Comparison of ENCODE assay signal across 8 mouse cellular contexts in the genomic region with DNA sequence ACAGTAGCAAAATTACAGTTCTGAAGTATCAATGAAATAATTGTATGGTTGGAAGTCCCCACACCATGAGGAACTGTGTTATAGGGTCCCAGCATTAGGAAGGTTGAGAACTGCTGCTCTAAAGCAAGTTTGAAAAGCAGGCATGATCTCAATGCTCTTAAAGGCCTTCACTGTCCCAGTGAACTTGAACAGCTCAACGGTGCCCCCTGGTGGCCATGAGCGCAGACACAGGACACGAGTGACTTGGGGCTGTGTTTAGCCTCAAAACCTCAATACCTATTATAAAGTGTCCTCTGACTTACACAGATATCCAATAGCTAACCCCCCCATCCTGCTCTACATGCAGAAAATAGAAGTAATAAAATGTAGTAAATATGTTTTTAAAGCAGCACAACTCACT.
A peak's percentile ranks its signal among the peaks of the same experiment; 100 is the strongest.
DNase-seq lines count a peak whose midpoint lies in the region; ATAC-seq and TF ChIP-seq lines count a peak whose summit lies in the region.

No protein-coding gene starts in this region.

- H3K4me1 ChIP-seq in embryonic facial prominence, embryonic 12.5 days: peaks cover 8% of the 10 kb centered on the region
- peaks cover 14% of the 10 kb centered on the region for H3K4me1 ChIP-seq in limb, embryonic 14.5 days (ENCODE audit: control insufficient read depth, insufficient read depth, low read length)

- no peak overlapping the region for H3K9ac ChIP-seq in embryonic facial prominence, embryonic 12.5 days
- no peak overlapping the region for H3K9ac ChIP-seq in limb, embryonic 14.5 days (ENCODE audit: low read depth, low read length, severe bottlenecking)

- no peak overlapping the region for H3K27ac ChIP-seq in embryonic facial prominence, embryonic 12.5 days
- H3K27ac ChIP-seq in limb, embryonic 14.5 days (replicated peaks; ENCODE audit: low read depth, low read length): no peak overlapping the region

- ATAC-seq in embryonic facial prominence, embryonic 12.5 days (ENCODE audit: insufficient number of reproducible peaks, insufficient read depth, low FRiP score, low TSS enrichment): peak; percentile 86
- ATAC-seq in limb, embryonic 14.5 days (ENCODE audit: low FRiP score, low read depth): peak; percentile 81

- DNase-seq in 3T3-L1 (ENCODE audit: low read depth, low spot score): peak; percentile 92
- peak; percentile 93 to 95 for DNase-seq in adrenal gland, postnatal 36 days
- DNase-seq in heart, adult 8-10 months (ENCODE audit: low spot score): peak; percentile 90
- DNase-seq in kidney, adult 9 months: peak; percentile 86
- peak; percentile 84 for DNase-seq in limb, embryonic 14.5 days (ENCODE audit: low spot score)
- peak; percentile 52 to 80 for DNase-seq in monocyte, adult 2 months (ENCODE audit: low read depth in 1 of 2, low spot score in 2 of 2)
- DNase-seq in spleen, postnatal 36 days (ENCODE audit: low spot score in 2 of 2): peak; percentile 87 to 92

- no peak overlapping the region for H3K4me3 ChIP-seq in embryonic facial prominence, embryonic 12.5 days
- H3K4me3 ChIP-seq in limb, embryonic 14.5 days (replicated peaks; ENCODE audit: low read length): no peak overlapping the region

- no peaks in the 10 kb centered on the region for H3K27me3 ChIP-seq in embryonic facial prominence, embryonic 12.5 days
- no peaks in the 10 kb centered on the region for H3K27me3 ChIP-seq in limb, embryonic 14.5 days (ENCODE audit: control insufficient read depth, insufficient read depth, low read length)

- no peaks in the 10 kb centered on the region for H3K36me3 ChIP-seq in embryonic facial prominence, embryonic 12.5 days
- H3K36me3 ChIP-seq in limb, embryonic 14.5 days (ENCODE audit: control insufficient read depth, insufficient read depth, low read length): no peaks in the 10 kb centered on the region

- WGBS in embryonic facial prominence, embryonic 12.5 days: 1% methylated on average over 3 of the region's 3 CpGs
- WGBS in limb, embryonic 14.5 days: 3% methylated on average over 3 of the region's 3 CpGs

- no peak overlapping the region for H3K4me2 ChIP-seq in embryonic facial prominence, embryonic 12.5 days (replicated peaks)
- H3K4me2 ChIP-seq in limb, embryonic 14.5 days (replicated peaks; ENCODE audit: low read depth, low read length, severe bottlenecking): no peak overlapping the region

- TF ChIP-seq POLR2A in limb, embryonic 14.5 days (IDR thresholded peaks at IDR 0.05; ENCODE audit: borderline replicate concordance, extremely low read depth, insufficient read depth, insufficient read length): no peak

- no peaks in the 10 kb centered on the region for H3K9me3 ChIP-seq in embryonic facial prominence, embryonic 12.5 days
- no peaks in the 10 kb centered on the region for H3K9me3 ChIP-seq in limb, embryonic 14.5 days (ENCODE audit: control insufficient read depth, low read length)
